Mouse (Mus musculus) ES-Bruce4 (cell line): Measurements from ENCODE around the gene Hist1h2be. TPM values are rescaled to one million over a fixed set of nuclear protein-coding genes. Genes with fewer than 3 reads are reported as not detected.

ENCODE experiments used
- H3K27ac ChIP-seq: 2 replicates; pipeline ENCODE4 v1.5.1; 2012; ENCODE audit warnings: low read length, inconsistent platforms; ENCODE audit not compliant: insufficient read depth
- H3K27me3 ChIP-seq: 2 replicates; pipeline ENCODE4 v1.6.1; 2012; ENCODE audit warnings: mild to moderate bottlenecking, low read length, inconsistent platforms; ENCODE audit not compliant: control insufficient read depth, poor library complexity, insufficient read depth, severe bottlenecking
- H3K36me3 ChIP-seq: 2 replicates; pipeline ENCODE4 v1.6.1; 2012; ENCODE audit warnings: inconsistent platforms, mild to moderate bottlenecking, low read length, moderate library complexity; ENCODE audit not compliant: control insufficient read depth, poor library complexity, insufficient read depth, severe bottlenecking
- H3K4me1 ChIP-seq: one replicate; pipeline ENCODE4 v1.8.1; 2011; ENCODE audit warnings: low read length; ENCODE audit not compliant: control insufficient read depth, insufficient read depth
- H3K4me3 ChIP-seq: 2 replicates; pipeline ENCODE4 v1.5.1; 2011; ENCODE audit warnings: low read depth, mild to moderate bottlenecking, low read length
- H3K9ac ChIP-seq: 2 replicates; pipeline ENCODE4 v1.6.1; 2012; ENCODE audit warnings: low read depth, mild to moderate bottlenecking, inconsistent platforms; ENCODE audit not compliant: poor library complexity, severe bottlenecking
- H3K9me3 ChIP-seq: replicated peaks from 2 replicates; pipeline ENCODE4 v1.6.1; 2012; ENCODE audit warnings: mild to moderate bottlenecking, low read length, inconsistent platforms; ENCODE audit not compliant: control insufficient read depth, poor library complexity, insufficient read depth, severe bottlenecking
- CTCF ChIP-seq: IDR thresholded peaks from one replicate; pipeline ENCODE4 v1.8.1; 2011; ENCODE audit warnings: low read depth, low read length
- EP300 ChIP-seq: IDR thresholded peaks from 2 replicates; pipeline ENCODE4 v1.6.1; 2011; ENCODE audit warnings: low read depth, low read length; ENCODE audit not compliant: insufficient read depth
- POLR2A ChIP-seq: IDR thresholded peaks from one replicate; pipeline ENCODE4 v1.8.1; 2011; ENCODE audit warnings: low read length; ENCODE audit not compliant: insufficient read depth
- polyA plus RNA-seq: library from polyadenylated mRNA; stranded (reverse); fragments of >200 nt; gene quantifications from 2 replicates; pipeline ENCODE4 v1.2.4, GENCODE M21; 2011; ENCODE audit warnings: low read depth; ENCODE audit not compliant: missing spikeins, insufficient read depth, insufficient read length

Gene Hist1h2be
- 1.8 TPM in 2 replicates for polyA plus RNA-seq

DNA sequence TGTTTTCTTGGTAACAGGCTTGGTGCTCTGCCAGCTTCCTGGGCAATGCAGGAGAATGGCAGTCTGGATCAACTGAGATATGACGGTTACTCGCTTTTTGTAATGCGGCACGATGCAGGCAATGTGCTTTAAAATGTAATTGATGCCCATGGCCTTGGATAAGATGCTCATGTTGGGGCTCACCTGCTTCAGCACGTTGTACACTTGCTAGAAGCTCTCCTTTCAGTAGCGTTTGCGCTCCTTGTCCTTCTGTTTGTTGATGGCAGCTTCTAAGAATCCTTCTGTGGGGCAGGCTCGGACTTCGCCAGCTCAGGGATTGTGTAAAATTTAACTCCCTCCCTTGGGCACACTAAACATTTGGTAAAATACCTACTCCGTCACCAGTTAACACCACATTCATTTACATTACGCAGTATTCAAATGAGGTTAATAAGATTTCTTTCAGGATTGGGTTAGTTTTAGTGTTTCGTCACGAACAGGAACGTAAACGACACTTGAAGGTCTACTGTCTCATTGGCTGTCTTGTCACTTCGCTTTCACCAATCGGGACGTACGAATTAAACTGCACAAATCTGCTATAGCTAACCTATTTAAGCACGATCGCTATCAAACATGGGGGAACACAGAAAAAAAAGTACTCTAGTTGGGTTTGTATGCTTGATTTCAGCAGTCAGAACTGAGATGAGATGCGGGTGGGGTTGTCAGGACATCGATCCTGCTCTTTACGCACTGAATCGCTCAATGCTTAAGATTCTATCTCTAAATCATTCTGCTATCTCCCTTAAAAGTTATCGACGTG is at the start of gene Hist1h2be:
Gene Hist1h2be, minus strand, starts transcription at position 392 of the 799 bp plus-strand sequence.
- Histone ChIP-seq H3K27ac (peak within 1 kb of the TSS; percentile 74), H3K27me3 (no peaks in the 10 kb centered on the region; the same call in 1 of the 2 replicates), H3K4me3 (peak within 1 kb of the TSS; percentile 89), H3K9ac (peak within 1 kb of the TSS; percentile 79), H3K36me3 (no peaks in the 10 kb centered on the region), H3K4me1 (no peaks in the 10 kb centered on the region), H3K9me3 (no peaks in the 10 kb centered on the region)
- TF ChIP-seq CTCF (no peak), POLR2A (no peak), EP300 (no peak)

DNA sequence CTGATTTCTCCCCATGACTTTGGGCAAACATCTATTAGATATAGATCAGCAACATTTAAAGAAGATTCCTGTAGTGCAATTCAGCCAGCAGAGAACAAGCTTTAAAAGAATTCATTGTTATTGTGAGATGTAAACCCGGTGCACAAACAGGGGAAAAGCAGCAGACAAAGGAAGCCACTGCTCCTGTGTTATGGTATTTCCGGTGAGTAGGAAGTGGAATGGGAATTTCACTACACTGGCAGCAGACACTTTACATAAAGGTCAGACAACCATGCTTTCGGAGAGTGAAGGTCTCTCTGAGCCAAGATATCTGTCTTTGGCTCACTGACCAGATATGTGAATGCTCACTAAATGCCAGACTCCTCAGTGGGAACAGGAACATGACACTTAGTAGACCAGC is 41.6 kb upstream of the Hist1h2be start:
- no peaks in the 10 kb centered on the region for H3K36me3 ChIP-seq
- H3K4me1 ChIP-seq, result no peaks in the 10 kb centered on the region
- no peaks in the 10 kb centered on the region; the same call in 1 of the 2 replicates for H3K27me3 ChIP-seq
- H3K4me3 ChIP-seq, result no peak overlapping the region
- no peaks in the 10 kb centered on the region; the same call in 1 of the 2 replicates for H3K9me3 ChIP-seq
- no peak overlapping the region for H3K9ac ChIP-seq
- TF ChIP-seq CTCF (no peak), POLR2A (no peak), EP300 (no peak)
- no peak overlapping the region for H3K27ac ChIP-seq

GRCm38 (mm10) chr13:23659636-23660366 is 38.9 kb upstream of the Hist1h2be start:
- no peaks in the 10 kb centered on the region; the same call in 1 of the 2 replicates for H3K9me3 ChIP-seq
- H3K4me3 ChIP-seq, result no peak overlapping the region
- TF ChIP-seq EP300, result no peak
- TF ChIP-seq POLR2A, result no peak
- no peak for TF ChIP-seq CTCF
- H3K27ac ChIP-seq, result no peak overlapping the region
- no peaks in the 10 kb centered on the region; the same call in 1 of the 2 replicates for H3K27me3 ChIP-seq
- no peaks in the 10 kb centered on the region for H3K36me3 ChIP-seq
- no peak overlapping the region for H3K9ac ChIP-seq
- no peaks in the 10 kb centered on the region for H3K4me1 ChIP-seq

DNA sequence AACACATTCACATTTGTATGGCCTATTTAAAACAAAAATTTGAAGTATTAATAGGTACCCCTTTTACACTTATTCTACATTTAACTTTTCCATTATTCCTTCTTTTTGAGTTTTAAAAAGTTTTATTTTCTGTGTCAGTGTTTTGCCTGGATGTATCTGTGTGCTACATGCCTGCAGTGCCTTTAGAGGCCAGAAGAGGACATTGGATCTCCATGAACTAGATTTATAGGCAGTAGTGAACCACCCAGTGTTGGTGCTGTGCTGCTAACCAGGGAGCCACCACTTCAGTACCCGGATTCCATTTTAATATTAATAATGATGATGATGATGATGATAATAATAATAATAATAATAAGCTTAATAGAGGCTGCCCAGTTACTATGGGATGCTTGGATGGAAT is 9.7 kb upstream of the Hist1h2be start:
- H3K36me3 ChIP-seq, result no peaks in the 10 kb centered on the region
- H3K9me3 ChIP-seq, result no peaks in the 10 kb centered on the region
- no peak for TF ChIP-seq EP300
- TF ChIP-seq POLR2A, result no peak
- no peak for TF ChIP-seq CTCF

GRCm38 (mm10) chr13:23622861-23623450 is 2.0 kb upstream of the Hist1h2be start:
- no peaks in the 10 kb centered on the region for H3K36me3 ChIP-seq
- no peaks in the 10 kb centered on the region; the same call in 1 of the 2 replicates for H3K27me3 ChIP-seq
- TF ChIP-seq EP300 (no peak), CTCF (no peak), POLR2A (no peak)
- no peak overlapping the region for H3K27ac ChIP-seq
- H3K4me1 ChIP-seq, result no peaks in the 10 kb centered on the region
- H3K9me3 ChIP-seq, result no peaks in the 10 kb centered on the region
- H3K4me3 ChIP-seq, result no peak overlapping the region
- peak overlapping the region; percentile 79 for H3K9ac ChIP-seq

More for the DNA sequence above, 9.7 kb upstream of the Hist1h2be start:
- H3K27me3 ChIP-seq, result no peaks in the 10 kb centered on the region
- no peak overlapping the region for H3K9ac ChIP-seq
- no peak overlapping the region for H3K27ac ChIP-seq
- no peak overlapping the region for H3K4me3 ChIP-seq
- H3K4me1 ChIP-seq, result no peaks in the 10 kb centered on the region
